In the genomic region with DNA sequence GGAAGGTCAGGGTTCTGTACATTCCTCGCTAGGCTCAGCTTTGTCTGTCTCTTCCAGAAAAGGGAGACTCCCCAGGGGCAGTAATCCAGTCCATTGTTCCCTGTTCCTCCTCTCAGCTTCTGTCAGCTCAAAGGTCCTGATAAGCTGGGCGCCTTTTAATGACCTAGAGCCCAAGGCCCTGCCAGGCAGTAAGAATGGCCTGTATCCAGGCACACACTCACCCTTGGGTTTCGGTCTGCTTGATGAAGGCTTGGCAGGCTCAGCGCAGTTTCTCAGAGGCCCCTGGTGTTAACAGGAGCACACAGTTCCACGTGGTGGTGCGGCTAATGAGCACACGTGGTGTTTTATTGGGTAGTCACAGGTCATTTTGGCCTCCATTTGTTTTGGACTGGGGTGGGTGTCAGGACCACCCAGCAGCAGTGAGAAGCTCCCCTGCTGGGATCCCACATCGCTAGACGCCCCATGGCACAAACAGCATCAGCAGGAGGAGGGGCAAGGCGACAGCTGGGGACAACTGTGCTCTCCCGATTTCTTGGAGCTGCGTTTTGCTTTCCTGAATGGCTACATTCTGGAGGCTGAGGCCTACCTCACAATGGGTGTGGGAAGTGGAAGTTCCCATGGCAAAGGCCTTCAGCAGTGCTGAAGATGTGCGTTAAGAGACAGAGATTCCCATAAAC, we compare ENCODE assay signal across 10 mouse cellular contexts.
DNase-seq lines count a peak whose midpoint lies in the region; ATAC-seq and TF ChIP-seq lines count a peak whose summit lies in the region.
"Had no signal": no experiment of that assay in that cellular context is flagged by ENCODE, and none has a peak within 500 bp of the region (broad histone marks: within the 10 kb centered on the region; RNA-seq: fewer than 3 reads in every experiment).

No protein-coding gene starts in this region.

- no peaks in the 10 kb centered on the region; the same call in 1 of the 2 replicates for H3K27me3 ChIP-seq in midbrain, postnatal 0 days (ENCODE audit: insufficient read depth, low read length)
- H3K27me3 ChIP-seq in midbrain, embryonic 13.5 days, result no peaks in the 10 kb centered on the region
- H3K27me3 ChIP-seq in stomach, embryonic 16.5 days (ENCODE audit: control insufficient read depth, insufficient read depth, low read length), result no peaks in the 10 kb centered on the region

- H3K9me3 ChIP-seq in midbrain, postnatal 0 days (ENCODE audit: low read length), result no peaks in the 10 kb centered on the region
- H3K9me3 ChIP-seq in midbrain, embryonic 13.5 days, result no peaks in the 10 kb centered on the region
- no peaks in the 10 kb centered on the region for H3K9me3 ChIP-seq in stomach, embryonic 16.5 days (replicated peaks; ENCODE audit: control insufficient read depth, low read length)

- intact Hi-C loops in heart, postnatal 10 days (cut with DNase I), result no loop called here

- no peaks in the 10 kb centered on the region for H3K36me3 ChIP-seq in midbrain, postnatal 0 days (ENCODE audit: insufficient read depth, low read length)
- no peaks in the 10 kb centered on the region for H3K36me3 ChIP-seq in midbrain, embryonic 13.5 days
- no peaks in the 10 kb centered on the region for H3K36me3 ChIP-seq in stomach, embryonic 16.5 days (ENCODE audit: control insufficient read depth, insufficient read depth, low read length)

- H3K9ac ChIP-seq in midbrain, postnatal 0 days (replicated peaks; ENCODE audit: low read length, poor library complexity, severe bottlenecking), result no peak overlapping the region
- no peak overlapping the region for H3K9ac ChIP-seq in midbrain, embryonic 13.5 days (replicated peaks)
- peak overlapping the region; percentile 21; the same call in 1 of the 2 replicates for H3K9ac ChIP-seq in stomach, embryonic 16.5 days (ENCODE audit: low read length)

- DNase-seq in embryo, embryonic 10 days (ENCODE audit: low spot score), result peak; percentile 44
- DNase-seq in embryo, embryonic 9.5 days (ENCODE audit: extremely low spot score), result no peak
- DNase-seq in midbrain, postnatal 0 days (ENCODE audit: low spot score), result peak; percentile 27
- peak; percentile 68 to 69 for DNase-seq in heart, postnatal 10 days
- no peak for DNase-seq in cerebellum, postnatal 14 days
- DNase-seq in cerebellum, adult 18-20 months, result no peak

- H3K4me3 ChIP-seq in midbrain, postnatal 0 days (ENCODE audit: low read depth, low read length), result no peak overlapping the region
- no peak overlapping the region for H3K4me3 ChIP-seq in midbrain, embryonic 13.5 days (replicated peaks)
- H3K4me3 ChIP-seq in stomach, embryonic 16.5 days (replicated peaks; ENCODE audit: low read length), result no peak overlapping the region
- H3K4me3 ChIP-seq: erythroblast, embryonic 14.5 days; myocyte had no signal

- H3K4me1 ChIP-seq in midbrain, postnatal 0 days (ENCODE audit: insufficient read depth, low read length), result no peaks in the 10 kb centered on the region
- peaks cover 31% of the 10 kb centered on the region for H3K4me1 ChIP-seq in midbrain, embryonic 13.5 days (replicated peaks)
- H3K4me1 ChIP-seq in stomach, embryonic 16.5 days (ENCODE audit: control insufficient read depth, insufficient read depth, low read length), result peaks cover 18% of the 10 kb centered on the region

- no peak for ATAC-seq in midbrain, postnatal 0 days (ENCODE audit: low FRiP score)
- ATAC-seq in midbrain, embryonic 13.5 days, result no peak
- no peak for ATAC-seq in stomach, embryonic 16.5 days (ENCODE audit: insufficient read depth, low FRiP score)

- TF ChIP-seq CTCF in midbrain, postnatal 0 days (IDR thresholded peaks at IDR 0.05), result no peak

- no peak overlapping the region for H3K4me2 ChIP-seq in midbrain, postnatal 0 days (ENCODE audit: low read depth, low read length, poor library complexity, severe bottlenecking)
- H3K4me2 ChIP-seq in midbrain, embryonic 13.5 days (replicated peaks), result no peak overlapping the region
- H3K4me2 ChIP-seq in stomach, embryonic 16.5 days (ENCODE audit: low read depth, low read length), result no peak overlapping the region

- WGBS in midbrain, postnatal 0 days, result 38% methylated on average over 13 of the region's 13 CpGs
- WGBS in midbrain, embryonic 13.5 days, result 26% methylated on average over 13 of the region's 13 CpGs
- 46% methylated on average over 13 of the region's 13 CpGs for WGBS in stomach, embryonic 16.5 days

- H3K27ac ChIP-seq in midbrain, postnatal 0 days (ENCODE audit: low read depth, low read length), result no peak overlapping the region
- H3K27ac ChIP-seq in midbrain, embryonic 13.5 days, result no peak overlapping the region; the same call in 1 of the 2 replicates
- peak overlapping the region; percentile 52 for H3K27ac ChIP-seq in stomach, embryonic 16.5 days (ENCODE audit: low read length)

Comparison
In these comparisons a context has a peak if more than half of its experiments do, and no peak if none do; other contexts are left out.
1. DNase-seq: peak in embryo, embryonic 10 days (single experiment), midbrain, postnatal 0 days (single experiment) and heart, postnatal 10 days (2 of 2); none in embryo, embryonic 9.5 days (single experiment), cerebellum, postnatal 14 days (0 of 2) and cerebellum, adult 18-20 months (0 of 2).